Mouse (Mus musculus): ENCODE results near the gene Hagh.

Gene Hagh

DNA sequence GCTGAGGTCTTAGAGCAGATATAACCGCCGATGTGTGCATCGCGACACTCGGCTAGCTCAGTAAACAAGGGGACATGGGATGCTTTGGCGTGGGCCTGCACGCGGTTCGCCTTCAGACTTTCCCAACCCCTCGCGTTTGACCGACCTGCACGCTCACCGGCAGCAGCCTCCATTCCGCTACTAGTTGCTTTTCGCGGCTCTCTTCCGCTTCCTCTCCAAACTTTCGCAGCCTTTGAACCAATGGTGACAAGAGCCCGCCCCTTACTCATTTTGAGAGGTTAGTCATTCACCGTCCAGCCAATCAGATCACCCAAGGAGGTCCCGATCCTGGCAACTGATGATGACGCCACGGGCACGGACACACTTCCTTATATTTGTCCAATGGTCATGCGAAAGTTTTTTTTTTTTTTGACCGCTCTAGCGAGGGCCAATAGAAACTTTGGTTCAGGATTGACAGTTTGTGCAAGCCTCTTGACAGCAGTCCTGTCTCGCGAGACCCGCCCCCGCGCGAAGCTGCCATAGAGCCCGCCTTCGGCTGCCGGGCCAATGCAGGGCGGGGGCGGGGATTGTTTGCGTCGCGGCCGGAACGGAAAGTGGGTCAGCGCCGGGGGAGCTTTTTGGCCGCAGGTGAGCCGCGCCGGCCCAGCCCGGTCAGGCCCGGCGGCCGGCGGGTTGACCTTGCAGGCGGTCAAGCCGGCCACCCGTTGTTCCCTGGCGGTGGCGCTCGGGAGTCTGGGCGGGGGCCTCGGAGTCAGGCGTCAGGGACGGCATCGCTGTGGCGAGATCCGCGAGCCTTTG lies 46.4 kb downstream of the Hagh start, which contains the start of the genes Nubp2 and Spsb3:
TSS of gene Nubp2 (minus strand) at position 216 of the 798 bp plus-strand sequence.
TSS of gene Spsb3 (plus strand) at position 510 of the 798 bp plus-strand sequence.
- peak; percentile 99 to 100 for DNase-seq (ENCODE audit: low spot score in 2 of 2)

DNA sequence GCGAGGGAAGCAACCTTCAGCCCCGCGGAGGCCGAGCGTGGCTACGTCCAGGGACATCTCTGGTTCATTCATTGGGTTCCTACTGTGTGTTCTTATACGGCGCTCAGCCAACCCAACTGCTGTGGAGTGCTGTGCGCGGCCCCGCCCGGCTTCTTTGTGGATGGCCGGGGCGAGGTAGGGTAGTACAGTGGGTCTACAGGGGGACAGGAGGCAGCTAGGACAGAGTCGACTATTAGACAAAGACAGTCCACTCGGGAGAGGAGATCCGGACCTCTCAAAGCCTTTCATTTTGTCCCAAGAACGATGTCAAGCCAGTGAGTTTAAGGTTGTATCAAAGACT lies 47.0 kb downstream of the Hagh start:
- DNase-seq (ENCODE audit: low spot score in 2 of 2) = no peak

DNA sequence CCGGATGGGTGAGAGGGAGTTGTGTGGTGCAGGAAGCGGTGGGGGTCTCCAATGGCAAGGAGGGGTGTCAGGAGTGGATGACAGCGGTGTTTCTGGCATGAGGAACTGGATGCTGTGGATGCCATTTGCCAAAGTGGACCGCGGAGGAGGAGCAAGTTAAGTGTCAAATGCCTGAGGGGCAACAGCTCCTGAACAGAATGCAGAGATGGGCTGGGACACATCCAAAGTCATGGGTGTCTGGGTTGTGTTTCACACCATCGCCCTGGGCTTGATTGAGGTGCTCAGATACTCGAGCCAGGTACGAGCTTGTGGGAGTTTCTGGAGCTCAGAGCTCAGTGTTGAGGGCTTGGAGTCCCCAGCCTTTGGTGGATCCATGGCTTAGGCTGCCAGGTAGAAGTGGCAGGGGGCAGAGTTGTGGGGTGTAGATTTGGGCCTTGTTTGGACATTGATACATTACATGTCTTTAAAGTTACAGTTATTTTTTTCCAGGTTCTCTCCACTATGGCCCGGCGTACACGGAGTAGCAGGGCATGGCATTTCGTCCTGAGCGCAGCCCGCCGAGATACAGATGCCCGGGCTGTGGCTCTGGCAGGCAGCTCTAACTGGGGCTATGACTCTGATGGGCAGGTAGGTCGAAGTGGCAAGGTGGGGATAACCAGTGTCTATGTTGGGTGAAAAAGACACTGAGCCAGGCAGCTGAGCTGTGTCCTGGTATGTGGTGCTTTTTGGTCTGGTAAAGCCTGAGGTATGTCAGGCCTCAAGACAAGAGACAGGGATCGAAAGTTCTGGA lies 47.5 kb downstream of the Hagh start:
- no peak for DNase-seq (ENCODE audit: low spot score in 2 of 2)

DNA sequence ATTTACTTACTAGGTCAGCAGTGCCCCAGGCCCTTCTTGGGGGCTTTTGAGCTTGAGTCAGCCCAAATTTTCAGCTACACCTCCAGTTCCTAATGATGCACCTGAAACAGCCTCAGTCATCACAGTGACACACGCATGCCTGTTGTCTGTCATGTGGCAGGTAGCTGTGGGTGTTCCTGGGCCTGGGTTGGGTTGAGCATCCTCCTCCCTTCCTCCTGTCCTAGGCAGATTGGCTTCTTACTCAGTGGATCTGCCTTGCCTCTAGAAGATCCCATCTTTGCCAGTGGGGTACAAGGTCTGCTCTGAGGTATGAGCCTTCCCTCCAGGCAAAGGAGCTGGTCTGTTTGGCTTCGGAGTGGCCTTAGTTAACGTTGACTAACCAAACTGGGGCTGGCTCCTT lies 48.9 kb downstream of the Hagh start:
- no peak for DNase-seq (ENCODE audit: low spot score in 2 of 2)

DNA sequence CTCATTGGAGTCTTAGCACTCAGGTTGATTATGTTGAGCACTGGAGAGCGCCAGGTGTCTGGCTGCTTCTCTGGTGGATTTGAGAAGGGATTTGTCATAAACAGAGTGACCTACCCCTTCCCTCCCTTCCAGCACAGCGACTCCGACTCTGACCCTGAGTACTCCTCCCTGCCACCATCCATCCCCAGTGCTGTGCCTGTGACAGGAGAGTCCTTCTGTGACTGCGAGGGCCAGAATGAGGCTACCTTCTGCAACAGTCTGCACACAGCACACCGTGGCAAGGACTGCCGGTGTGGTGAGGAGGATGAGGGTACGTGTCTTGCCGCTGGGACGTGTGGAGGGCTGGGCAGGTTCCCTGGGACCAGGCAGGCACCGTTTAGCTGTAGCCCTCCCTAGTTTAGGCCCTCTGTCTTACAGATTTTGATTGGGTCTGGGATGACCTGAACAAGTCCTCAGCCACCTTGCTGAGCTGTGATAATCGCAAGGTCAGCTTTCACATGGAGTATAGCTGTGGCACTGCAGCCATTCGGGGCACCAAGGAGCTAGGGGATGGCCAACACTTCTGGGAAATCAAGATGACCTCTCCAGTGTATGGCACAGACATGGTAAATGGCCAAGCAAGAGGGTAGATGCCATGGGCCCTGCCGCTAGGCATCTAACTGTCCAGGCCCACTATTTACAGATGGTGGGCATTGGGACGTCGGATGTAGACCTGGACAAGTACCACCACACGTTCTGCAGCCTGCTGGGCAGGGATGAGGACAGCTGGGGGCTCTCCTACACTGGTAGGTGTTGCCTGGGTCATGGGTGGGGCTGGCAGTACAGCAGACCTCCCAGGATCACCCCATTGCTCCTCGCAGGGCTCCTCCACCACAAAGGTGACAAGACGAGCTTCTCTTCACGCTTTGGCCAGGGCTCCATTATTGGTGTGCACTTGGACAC lies 50.5 kb downstream of the Hagh start:
- DNase-seq (ENCODE audit: low spot score in 2 of 2) = no peak

DNA sequence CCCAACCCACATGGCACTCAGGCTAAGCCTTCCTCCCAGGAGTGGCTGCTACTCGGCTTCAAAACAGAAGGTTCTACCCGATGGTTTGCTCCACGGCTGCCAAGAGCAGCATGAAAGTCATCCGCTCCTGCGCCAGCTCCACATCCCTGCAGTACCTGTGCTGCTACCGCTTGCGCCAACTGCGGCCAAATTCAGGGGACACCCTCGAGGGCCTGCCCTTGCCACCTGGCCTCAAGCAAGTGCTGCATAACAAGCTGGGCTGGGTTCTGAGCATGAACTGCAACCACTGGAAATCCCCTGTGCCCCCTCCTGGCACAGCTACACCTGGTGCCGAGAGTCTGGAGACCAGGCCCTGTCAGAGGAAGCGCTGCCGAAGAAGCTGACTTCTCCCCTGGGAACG lies 51.4 kb downstream of the Hagh start:
- DNase-seq (ENCODE audit: low spot score in 2 of 2) = no peak

DNA sequence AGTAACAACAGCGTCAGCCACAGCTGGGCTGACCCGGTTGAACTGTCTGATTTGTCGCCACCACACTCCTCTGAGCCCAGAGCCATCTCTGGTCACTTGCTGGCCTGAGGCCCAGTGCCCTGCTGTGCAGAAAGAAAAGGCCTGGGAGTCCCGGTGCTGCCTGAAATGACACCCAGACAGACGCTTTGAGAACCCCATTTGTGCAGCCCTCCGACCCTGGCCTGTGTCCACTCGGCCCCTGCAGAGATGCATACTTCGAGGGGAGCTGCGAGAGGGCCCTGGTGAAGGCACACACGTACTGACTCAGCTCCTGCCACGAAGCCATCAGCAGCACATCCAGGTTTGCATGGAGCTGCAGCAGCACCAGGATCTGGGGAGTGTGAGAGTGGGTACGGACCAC lies 52.8 kb downstream of the Hagh start:
- DNase-seq (ENCODE audit: low spot score in 2 of 2) = no peak

DNA sequence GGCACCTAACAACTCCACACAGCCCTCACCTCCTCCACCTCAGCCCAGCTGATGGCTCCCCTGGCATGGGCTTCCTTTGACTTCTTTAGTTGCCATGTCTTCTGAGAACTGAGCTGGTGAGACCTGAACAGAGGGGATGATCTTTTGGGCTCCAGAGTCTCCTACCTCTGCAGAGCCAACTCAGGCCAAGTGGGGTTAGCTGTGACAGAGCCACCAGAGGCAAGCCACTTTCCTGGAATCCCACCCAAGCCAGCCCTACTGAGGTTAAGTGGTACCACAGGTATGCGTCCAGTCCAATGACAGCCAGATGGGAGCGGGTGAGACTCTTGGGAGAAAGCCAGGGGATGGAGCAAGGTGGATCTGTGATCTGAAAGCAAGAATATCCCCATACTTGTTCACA lies 53.3 kb downstream of the Hagh start:
- no peak for DNase-seq (ENCODE audit: low spot score in 2 of 2)

DNA sequence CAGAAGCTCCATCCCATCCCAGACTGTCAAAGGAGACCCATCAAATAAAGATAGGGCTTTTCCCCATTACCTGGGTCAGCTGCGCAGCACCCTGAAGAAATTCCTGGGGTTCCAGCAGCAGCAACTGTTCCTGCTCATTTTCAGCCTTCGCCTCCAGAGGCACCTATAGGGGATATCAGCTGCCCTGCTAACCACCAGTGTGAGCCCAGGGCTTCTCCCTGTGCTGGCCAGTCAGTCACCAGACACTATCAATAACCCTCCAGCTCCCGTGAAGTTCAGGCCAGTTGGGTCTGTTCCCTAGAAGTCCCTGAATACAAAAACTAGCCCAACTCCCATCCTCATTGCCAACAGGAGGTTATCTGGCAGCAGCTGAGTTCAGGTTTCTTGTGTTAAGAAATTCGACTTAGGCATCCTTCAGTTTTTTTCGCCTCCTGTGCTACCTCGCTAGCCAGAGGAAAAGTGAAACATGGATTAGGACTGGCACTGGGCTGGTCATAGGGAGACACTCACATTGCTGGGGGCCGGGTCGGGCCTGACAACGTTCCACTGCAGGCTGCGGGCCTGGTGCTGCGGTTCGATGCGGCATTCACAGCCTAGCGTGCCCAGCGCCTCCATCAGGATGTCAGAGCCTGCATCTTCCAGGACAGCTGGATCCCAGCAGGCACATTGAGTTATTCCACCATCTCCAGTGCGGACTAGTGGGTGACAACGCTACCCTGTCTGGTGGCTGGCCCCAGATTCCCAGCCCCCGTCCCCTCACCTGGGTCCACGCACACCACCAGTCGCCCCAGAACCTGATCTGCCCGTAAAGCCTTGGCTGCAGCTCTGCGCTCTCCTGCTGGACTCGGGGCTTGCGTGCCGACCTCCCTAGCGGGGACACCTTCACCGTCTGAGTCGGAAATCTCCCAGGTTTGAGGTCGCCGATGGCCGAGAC lies 54.4 kb downstream of the Hagh start:
- no peak for DNase-seq (ENCODE audit: low spot score in 2 of 2)

DNA sequence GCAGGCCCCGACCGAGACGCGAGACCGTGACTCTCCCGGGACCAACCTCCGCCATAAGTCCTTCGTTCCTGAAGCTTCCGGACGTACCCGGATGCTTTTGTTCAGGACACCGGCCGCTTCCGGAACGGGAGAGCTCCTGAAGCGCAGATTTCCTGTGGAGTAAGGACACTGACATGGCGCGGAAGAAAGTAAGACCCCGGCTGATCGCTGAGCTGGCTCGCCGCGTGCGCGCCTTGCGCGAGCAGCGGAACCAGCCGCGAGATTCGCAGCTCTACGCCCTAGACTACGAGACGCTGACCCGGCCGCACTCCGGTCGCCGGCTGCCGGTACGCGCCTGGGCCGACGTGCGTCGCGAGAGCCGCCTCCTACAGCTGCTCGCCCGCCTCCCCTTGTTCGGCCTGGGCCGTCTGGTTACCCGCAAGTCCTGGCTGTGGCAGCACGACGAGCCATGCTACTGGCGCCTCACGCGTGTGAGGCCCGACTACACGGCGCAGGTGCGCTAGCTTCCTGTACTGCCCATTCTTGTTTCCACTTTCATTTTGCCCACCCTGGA lies 55.1 kb downstream of the Hagh start, which contains the start of the genes Eme2 and Mrps34:
TSS of gene Eme2 (minus strand) at position 93 of the 553 bp plus-strand sequence.
TSS of gene Mrps34 (plus strand) at position 122 of the 553 bp plus-strand sequence.
- peak; percentile 80 to 81 for DNase-seq (ENCODE audit: low spot score in 2 of 2)

DNA sequence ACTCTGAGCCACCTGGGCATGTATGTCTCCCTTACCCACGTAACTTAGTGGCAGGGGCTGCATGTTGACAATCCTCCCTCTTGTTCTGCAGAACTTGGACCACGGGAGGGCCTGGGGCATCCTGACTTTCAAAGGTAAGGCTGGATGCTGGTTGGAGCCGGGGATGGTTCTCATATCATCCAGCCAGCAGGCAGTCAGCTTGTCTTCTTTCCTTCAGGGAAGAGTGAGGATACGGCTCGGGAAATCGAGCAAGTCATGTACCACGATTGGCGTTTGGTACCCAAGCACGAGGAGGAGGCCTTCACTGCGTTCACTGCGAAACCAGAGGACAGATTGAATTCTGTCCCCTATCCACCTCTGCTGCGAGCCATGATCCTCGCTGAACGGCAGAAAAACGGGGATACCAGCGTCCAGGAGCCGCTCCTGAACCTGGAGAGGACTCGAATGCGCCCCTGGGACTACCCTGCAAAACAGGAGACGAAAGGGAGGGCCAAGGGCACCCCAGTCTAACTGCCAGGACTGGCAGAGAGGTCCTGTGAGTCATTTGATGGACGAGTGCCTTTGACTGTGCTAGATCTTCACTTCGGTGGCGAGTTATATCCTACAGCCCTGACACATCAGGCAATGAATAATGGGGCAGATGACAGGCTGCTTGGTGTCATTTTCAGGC lies 55.8 kb downstream of the Hagh start:
- DNase-seq (ENCODE audit: low spot score in 2 of 2) = no peak

DNA sequence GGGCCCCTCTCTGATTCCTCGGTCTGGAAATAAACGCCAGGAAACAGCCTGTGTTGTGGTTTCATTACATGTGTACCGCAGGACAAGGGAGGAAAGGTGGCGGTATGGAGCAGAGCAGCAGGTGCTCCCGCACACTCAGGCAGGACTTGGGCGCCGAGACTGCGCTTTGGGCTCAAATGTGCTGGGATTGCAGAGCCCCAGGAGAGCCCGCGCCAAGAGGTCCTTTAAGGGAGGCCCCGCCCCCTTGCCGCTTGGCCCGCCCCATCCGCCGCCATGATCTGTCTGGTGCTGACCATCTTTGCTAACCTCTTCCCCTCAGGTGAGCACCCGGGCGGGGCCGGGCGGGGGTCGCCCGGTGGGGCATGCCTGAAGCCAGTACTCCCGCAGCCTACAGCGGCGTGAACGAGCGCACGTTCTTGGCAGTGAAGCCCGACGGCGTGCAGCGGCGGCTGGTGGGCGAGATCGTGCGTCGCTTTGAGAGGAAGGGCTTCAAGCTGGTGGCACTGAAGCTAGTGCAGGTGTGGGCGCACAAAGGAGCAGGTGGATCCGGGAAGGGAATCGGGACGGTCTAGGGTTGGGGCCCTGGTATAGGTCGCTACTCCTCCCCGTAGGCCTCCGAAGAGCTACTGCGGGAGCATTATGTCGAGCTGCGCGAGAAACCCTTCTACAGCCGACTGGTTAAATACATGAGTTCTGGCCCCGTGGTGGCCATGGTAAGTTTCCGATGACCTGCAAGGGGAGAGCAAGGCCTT lies 56.5 kb downstream of the Hagh start, which contains the start of gene Nme3:
TSS of gene Nme3 (plus strand) at position 260 of the 752 bp plus-strand sequence.
- peak; percentile 64 to 66 for DNase-seq (ENCODE audit: low spot score in 2 of 2)

DNA sequence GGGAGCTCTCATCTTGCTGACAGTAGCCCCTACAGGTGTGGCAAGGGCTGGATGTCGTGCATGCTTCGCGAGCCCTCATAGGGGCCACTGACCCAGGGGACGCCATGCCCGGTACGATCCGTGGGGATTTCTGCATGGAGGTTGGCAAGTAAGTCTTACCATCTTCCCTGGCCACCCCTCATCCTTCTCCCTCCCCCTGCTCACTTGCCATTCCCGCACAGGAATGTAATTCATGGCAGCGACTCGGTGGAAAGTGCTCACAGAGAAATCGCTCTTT lies 57.0 kb downstream of the Hagh start:
- DNase-seq (ENCODE audit: low spot score in 2 of 2) = no peak

DNA sequence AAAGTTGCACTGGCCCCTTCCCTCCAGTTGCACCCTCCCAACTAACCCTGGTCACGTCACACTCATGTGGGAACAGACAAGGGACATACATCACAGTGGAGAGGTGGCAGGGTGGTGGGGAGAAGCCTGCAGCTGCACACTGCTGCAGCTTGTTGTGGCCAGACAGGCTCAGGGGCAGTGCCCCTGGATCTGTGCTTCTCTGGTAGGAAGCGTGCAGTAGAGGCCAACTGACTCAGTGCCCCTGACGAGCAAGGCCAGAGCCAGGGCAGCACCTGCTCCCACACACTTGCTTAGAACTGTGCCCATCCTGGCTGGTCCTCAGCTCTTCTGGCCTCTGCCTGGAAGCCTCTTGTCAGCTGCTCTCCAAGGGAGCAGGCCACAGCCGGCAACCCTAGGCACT lies 57.7 kb downstream of the Hagh start:
- no peak for DNase-seq (ENCODE audit: low spot score in 2 of 2)

DNA sequence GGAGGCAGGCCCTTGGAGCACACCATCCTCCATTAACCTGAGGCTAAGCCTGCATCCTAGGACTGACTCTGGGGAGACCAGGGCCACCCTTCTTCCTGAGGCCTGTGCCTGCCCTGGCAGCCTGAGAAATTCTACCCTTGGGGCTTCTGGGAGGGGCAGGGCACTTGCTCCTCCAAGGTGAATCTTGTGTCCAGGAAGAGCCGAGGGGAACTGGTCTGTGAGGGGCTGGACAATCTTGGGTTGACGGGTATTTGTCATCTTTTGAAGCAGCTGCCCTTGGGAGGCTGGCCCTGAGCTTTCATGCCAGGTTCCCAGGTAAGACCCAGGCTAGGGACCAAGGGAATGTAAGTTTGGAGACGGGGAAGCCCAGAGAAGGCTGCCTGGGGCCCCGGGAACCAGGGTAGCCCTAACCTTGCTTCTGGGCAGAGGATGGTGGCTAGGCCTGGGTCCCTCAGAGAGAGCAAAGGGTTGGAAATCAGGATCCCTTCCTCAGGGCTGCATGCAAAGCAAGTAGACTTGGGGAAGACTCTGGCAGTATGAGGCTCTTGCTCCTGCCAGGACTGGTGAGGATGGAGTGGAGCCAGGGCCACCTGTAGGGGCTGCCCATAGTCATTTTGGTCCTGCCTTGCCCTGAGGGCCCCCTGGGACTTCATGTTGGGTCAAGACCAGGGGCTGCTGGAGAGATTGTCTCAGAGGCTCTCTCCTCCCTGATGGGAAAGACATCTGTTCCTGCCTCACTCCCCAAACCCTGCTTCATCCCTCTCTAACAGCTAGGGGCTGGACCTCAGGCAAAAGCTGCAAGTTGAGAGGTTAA lies 58.3 kb downstream of the Hagh start:
- no peak for DNase-seq (ENCODE audit: low spot score in 2 of 2)

DNA sequence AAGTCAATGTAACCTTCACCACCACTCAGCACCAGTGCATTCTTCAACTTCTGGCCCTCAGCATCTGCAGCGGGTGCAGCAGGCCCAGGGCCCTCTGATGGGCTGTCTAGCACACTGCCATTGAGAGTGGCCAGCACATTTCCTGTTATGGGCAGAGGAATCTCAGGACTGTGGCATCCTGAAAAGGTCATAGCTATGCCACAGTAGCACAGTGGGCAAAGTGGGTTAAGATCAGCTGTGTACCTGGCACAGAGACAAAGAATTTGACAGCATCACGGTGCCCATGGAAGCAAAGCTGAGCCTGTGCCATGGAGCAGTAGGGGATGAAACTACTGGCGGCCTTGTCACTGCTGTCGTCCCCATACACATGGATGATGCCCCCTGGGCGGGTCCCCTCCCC lies 59.2 kb downstream of the Hagh start:
- DNase-seq (ENCODE audit: low spot score in 2 of 2) = no peak

DNA sequence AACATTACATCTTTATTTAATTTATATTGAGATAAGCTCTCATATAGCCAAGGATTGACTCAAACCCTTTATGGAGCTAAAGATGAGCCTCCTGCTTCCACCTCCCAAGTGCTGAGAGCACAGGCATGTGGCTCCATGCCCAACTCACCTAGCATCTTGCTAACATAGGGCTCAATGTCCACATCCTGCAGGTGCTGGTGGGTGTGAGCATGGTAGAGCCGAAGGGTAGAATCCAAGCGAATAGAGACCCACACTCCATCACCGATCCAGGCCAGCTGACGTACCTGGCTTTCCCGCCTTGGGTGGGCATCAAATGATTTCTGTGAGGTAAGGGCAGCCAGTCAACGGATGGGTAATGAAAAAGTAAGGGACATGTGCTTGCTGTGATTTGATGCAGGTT lies 60.1 kb downstream of the Hagh start:
- no peak for DNase-seq (ENCODE audit: low spot score in 2 of 2)

DNA sequence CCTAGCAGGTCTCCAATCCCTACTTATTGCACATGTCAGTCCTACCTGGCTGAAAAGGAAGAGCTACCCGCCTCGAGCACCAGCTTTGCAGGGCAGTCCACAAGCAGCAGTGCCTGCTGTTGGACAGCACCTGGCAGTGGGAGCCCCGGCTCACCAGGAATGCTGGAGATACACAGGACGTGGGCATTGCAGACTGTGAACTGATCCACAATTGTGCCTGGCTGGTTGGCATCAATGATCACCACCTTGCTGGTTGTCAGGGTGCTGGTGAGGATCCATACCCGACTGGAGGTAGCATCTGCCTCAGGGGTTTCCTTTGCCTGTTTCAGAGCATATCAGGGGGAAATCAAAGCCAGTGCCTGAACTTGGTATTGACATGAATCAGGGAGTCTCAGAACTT lies 62.2 kb downstream of the Hagh start:
- DNase-seq (ENCODE audit: low spot score in 2 of 2) = no peak

Data from right cerebral cortex, postnatal 36 days (tissue).